Mouse (Mus musculus): ENCODE results near the gene Trim26.

Trim26 gene

DNA sequence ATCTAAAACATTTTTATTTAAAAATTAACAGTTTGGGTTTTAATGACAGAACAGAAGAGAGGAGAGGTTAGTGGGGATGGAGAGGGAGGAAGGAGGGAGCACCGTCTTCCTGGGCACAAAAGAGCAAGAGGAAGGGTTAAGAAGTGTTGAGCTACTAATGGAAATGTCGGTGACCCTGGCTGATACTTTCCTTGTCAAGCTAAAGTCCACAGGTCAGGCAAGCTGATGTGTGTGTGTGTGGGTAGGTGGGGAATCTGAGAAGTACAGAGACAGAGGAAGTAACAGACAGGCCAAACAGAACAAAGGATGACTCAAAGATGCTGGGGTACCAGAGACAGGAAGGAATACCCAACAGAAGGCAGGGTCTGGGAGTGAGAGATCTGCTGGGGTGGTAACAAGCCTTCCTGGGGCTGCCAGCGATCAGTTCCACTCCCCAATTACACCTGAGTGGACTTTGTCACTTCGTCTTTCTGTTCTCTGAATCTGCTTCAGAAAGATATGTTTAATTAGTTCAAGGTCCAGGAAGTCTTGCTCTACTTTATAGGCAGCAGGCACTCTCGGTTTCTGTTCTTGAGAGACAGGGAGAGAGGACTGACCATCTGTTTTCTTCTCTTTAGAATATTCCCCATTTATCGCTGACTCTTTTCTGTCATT, 60.7 kb downstream of the Trim26 start, which contains the start of gene Trim31:
Gene Trim31 (plus strand): TSS at position 567 of the 654 bp plus-strand sequence.
- no peak for DNase-seq (ENCODE audit: low read depth in 1 of 2, low spot score in 2 of 2)

- no peak for DNase-seq (ENCODE audit: low read depth in 1 of 2, low spot score in 2 of 2)
Measured at GRCm38 (mm10) chr17:36899376-36899775, 62.4 kb downstream of the Trim26 start.

DNA sequence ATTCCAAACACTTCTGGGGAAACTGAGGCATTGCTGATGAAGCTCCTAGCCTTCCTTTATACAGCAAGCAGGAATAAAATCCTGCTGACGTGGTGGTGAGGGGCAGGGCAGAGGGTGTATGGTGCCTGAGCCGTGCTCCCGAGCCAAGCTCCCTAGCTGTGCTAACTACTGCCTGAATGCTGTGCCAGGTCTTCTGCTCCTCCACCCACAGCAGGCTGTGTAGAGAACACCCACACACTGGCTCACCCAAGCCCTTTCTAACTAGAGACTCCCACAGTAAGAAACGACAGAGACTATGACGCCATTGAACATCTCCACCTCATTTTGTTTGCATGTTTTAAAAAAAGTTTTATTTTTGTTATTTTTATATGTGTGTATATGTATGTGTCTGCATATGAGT, 63.1 kb downstream of the Trim26 start:
- DNase-seq (ENCODE audit: low read depth in 1 of 2, low spot score in 2 of 2), result no peak

DNA sequence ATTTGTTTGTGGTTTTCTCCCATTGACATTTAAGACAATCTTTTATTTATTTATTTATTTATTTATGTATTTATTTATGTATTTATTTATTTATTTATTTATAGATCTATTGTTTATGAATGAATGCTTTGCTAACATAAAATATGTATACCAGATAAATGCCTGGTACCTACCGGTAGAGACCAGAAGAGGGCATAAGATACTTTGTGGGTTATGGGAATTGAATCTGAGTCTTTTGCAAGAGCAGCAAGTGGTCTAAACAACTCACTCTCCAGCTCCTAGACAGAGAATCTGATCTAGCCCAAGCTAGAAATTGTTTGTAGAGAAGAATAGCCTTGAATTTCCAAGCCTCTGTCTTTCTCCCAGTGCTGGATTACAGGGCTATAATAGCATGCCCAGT, 63.8 kb downstream of the Trim26 start:
- no peak for DNase-seq (ENCODE audit: low read depth in 1 of 2, low spot score in 2 of 2)

- no peak for DNase-seq (ENCODE audit: low read depth in 1 of 2, low spot score in 2 of 2)
Measured at GRCm38 (mm10) chr17:36903651-36904050, 66.7 kb downstream of the Trim26 start.

DNA sequence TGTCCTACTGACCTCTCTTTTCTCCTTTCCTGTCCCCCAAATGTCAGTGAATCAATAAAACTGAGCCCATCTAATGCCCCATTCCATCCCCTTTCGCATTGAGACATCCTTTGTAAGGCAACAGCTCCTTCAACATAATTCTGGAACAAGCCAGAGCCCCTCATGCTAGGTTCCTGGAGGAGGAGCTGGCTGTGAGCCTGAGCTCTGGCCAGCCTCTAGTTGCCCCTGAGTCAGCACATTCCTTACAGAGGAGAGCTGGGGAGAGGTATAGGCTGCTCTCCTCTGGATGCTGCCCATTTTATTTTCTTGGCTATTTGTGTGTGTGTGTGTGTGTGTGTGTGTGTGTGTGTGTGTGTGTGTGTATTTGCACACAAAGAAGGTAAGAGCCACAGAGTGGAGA, 71.3 kb downstream of the Trim26 start:
- DNase-seq (ENCODE audit: low read depth in 1 of 2, low spot score in 2 of 2), result no peak

Data from monocyte, adult 2 months (primary cell).